Mouse (Mus musculus) small intestine, adult 2 months (tissue): ENCODE data around the gene Ear1.
"Not testable (repeated sequence)": the region's sequence is repeated elsewhere in the genome, so short reads cannot be mapped to it uniquely, and the experiment has no call there.

ENCODE experiments used
- CTCF ChIP-seq: fragments of 200-500 bp; IDR thresholded peaks from 2 replicates; pipeline ENCODE4 v1.5.1; 2012; ENCODE audit warnings: low read depth, mild to moderate bottlenecking, control low read depth, inconsistent platforms, low read length, moderate library complexity, mixed read lengths; ENCODE audit not compliant: insufficient replicate concordance, insufficient read length; ENCODE audit errors: extremely low read depth
- POLR2A ChIP-seq: fragments of 200-500 bp; IDR thresholded peaks from 2 replicates; pipeline ENCODE4 v1.6.1; 2012; ENCODE audit warnings: low read depth, mild to moderate bottlenecking, control low read depth, inconsistent platforms, low read length, moderate library complexity

DNA sequence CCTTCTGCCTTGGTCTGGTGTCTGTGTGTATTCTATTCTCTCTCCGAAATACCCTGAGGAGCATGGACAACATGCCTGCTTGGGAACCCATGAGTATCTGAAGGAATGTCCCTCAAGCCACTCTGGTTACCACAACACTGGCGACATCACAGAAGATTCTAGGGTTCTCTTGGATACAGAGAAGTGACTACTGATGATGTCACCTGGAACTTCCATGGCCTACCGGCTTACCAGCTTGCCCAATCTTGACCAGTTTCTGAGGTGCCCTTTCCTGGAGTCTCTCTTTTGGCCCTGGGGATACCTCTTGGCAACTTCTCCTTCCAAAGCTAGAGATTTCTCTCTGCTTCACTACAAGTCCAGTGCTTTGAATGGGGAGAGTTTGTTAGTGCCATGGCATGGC lies 90.7 kb downstream of the Ear1 start, which contains the start of gene Gm8180:
- TF ChIP-seq CTCF, POLR2A: not testable (repeated sequence)
